Mouse (Mus musculus) E14TG2a.4 (cell line): ENCODE measurements at regions not wholly inside any gene's neighbourhood (a gene's known extent, or its start where the extent isn't known, plus 50 kb on each side); places are given as distances from the start of the nearest gene placed in this dataset.

Experiments used
- H3K27me3 ChIP-seq: 2 replicates; pipeline ENCODE4 v1.6.1; 2014; ENCODE audit warnings: low read length, control low read depth; ENCODE audit not compliant: insufficient read depth
- H3K36me3 ChIP-seq: 2 replicates; pipeline ENCODE4 v1.6.1; 2014; ENCODE audit warnings: low read length, control low read depth; ENCODE audit not compliant: insufficient read depth
- H3K4me1 ChIP-seq: replicated peaks from 2 replicates; pipeline ENCODE4 v1.6.1; 2014; ENCODE audit warnings: low read depth, low read length, control low read depth
- H3K4me3 ChIP-seq: replicated peaks from 2 replicates; pipeline ENCODE4 v1.5.1; 2014; ENCODE audit warnings: mild to moderate bottlenecking, low read length
- H3K9me3 ChIP-seq: 2 replicates; pipeline ENCODE4 v1.6.1; 2014; ENCODE audit warnings: low read length, control low read depth
- CTCF ChIP-seq: conservative IDR thresholded peaks from 2 replicates; pipeline ENCODE4 v1.5.1; 2014; ENCODE audit warnings: low read length
- NANOG ChIP-seq: IDR thresholded peaks from 2 replicates; pipeline ENCODE4 v1.6.1; 2014; ENCODE audit warnings: borderline replicate concordance, low read length, mixed read lengths
- POU5F1 ChIP-seq: IDR thresholded peaks from 2 replicates; pipeline ENCODE4 v1.6.1; 2014; ENCODE audit warnings: low read length, borderline replicate concordance

DNA sequence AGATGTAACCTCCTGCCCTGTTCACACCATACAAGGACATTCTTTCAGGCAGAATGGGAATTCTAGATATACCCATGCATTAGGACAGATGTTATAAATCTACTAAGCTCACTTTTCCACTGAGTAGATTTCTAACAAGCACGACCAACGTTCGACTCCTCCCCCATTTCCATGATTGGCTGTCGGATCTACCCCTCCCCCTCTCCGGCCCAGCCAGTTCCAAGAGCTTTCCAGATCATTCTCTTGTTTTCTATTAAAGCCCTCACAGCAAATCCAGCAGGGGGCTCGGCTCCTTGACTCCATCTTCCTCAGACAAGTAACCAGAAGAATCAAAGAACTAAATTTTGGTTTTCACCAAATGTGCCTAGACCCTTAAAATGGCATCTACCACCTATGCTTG lies 146.5 kb upstream of the Plxnc1 start:
- no peaks in the 10 kb centered on the region for H3K9me3 ChIP-seq
- H3K4me3 ChIP-seq = no peak overlapping the region
- H3K4me1 ChIP-seq = peaks cover 38% of the 10 kb centered on the region
- no peak for TF ChIP-seq NANOG
- TF ChIP-seq CTCF = no peak
- no peak for TF ChIP-seq POU5F1
- peaks cover 10% of the 10 kb centered on the region; the same call in 1 of the 2 replicates for H3K27me3 ChIP-seq
- no peaks in the 10 kb centered on the region for H3K36me3 ChIP-seq

GRCm38 (mm10) chr10:95090641-95091040 lies 146.0 kb upstream of the Plxnc1 start:
- TF ChIP-seq POU5F1 (no peak), CTCF (no peak), NANOG (no peak)
- no peaks in the 10 kb centered on the region for H3K9me3 ChIP-seq
- peaks cover 38% of the 10 kb centered on the region for H3K4me1 ChIP-seq
- no peaks in the 10 kb centered on the region for H3K36me3 ChIP-seq
- peaks cover 15% of the 10 kb centered on the region; the same call in 1 of the 2 replicates for H3K27me3 ChIP-seq
- no peak overlapping the region for H3K4me3 ChIP-seq

DNA sequence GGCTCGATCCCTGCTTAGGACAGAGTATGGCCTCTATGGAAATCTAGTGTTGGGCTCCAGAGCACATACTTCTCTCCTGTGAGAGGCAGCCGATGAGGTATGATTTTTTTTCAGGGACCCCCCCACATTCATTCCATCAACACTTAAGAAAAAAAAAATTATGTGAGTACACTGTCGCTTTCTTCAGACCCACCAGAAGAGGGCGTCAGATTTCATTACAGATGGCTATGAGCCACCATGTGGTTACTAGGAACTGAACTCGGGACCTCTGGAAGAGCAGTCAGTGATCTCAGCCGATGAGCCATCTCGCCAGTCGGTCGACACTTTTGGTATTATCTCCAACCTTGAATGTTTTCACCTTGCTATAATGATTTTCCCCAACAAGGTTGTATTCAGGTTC lies 145.4 kb upstream of the Plxnc1 start:
- Histone ChIP-seq H3K4me3 (no peak overlapping the region), H3K27me3 (peaks cover 19% of the 10 kb centered on the region), H3K36me3 (no peaks in the 10 kb centered on the region), H3K4me1 (peaks cover 32% of the 10 kb centered on the region), H3K9me3 (no peaks in the 10 kb centered on the region)
- peak; percentile 23; the same call in 1 of the 2 replicates for TF ChIP-seq CTCF
- TF ChIP-seq NANOG = no peak
- TF ChIP-seq POU5F1 = no peak

DNA sequence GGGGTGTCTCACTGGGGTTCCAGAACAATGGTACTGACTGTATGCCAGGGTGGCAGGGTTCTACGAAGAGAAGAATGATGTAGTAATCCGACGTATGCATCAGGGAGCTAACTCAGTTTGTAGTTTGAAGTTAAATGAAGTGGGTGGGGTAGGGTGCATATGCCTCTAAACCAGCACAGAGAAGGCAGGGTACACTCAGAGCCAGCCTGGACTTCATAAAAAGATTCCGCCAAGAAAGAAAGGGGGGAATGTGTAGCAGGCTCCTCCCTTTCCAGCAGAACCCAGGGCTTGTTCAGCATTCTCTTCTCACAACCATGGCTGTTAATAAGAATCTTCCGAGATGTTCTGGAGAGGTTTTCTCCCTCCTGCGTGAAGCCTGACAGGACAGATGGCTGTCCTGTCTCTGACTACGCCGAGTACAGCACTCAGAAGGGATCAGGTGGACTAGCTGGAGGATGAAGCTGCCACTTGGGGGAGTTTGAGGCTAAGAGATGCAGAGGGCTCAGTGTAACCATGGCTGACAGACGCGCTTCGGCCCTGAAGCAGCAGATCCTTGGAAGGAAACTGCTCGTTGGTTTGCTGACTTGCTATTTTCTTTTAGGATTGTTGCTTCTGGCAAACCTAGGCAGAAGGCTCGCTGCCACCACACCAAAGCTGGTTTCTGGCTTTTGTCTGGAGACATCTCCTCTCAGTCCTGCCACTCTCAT lies 143.4 kb upstream of the Plxnc1 start:
- Histone ChIP-seq H3K4me3 (peak overlapping the region; percentile 39; the same call in 1 of the 2 replicates), H3K36me3 (no peaks in the 10 kb centered on the region)
- TF ChIP-seq CTCF = no peak
- TF ChIP-seq NANOG = no peak
- no peak for TF ChIP-seq POU5F1

GRCm38 (mm10) chr10:95086755-95087154 lies 142.1 kb upstream of the Plxnc1 start:
- Histone ChIP-seq H3K9me3 (no peaks in the 10 kb centered on the region), H3K4me1 (peaks cover 11% of the 10 kb centered on the region), H3K27me3 (peaks cover 25% of the 10 kb centered on the region), H3K36me3 (no peaks in the 10 kb centered on the region), H3K4me3 (no peak overlapping the region)
- TF ChIP-seq NANOG (no peak), POU5F1 (no peak), CTCF (no peak)

More for the DNA sequence above, 143.4 kb upstream of the Plxnc1 start:
- Histone ChIP-seq H3K4me1 (peaks cover 15% of the 10 kb centered on the region), H3K27me3 (peaks cover 25% of the 10 kb centered on the region), H3K9me3 (no peaks in the 10 kb centered on the region)

- Histone ChIP-seq H3K4me3 (no peak overlapping the region), H3K4me1 (peaks cover 11% of the 10 kb centered on the region), H3K27me3 (peaks cover 25% of the 10 kb centered on the region), H3K36me3 (no peaks in the 10 kb centered on the region), H3K9me3 (no peaks in the 10 kb centered on the region)
- no peak for TF ChIP-seq POU5F1
- TF ChIP-seq NANOG = no peak
- TF ChIP-seq CTCF = no peak
Measured at GRCm38 (mm10) chr10:95085688-95086268, 141.1 kb upstream of the Plxnc1 start.

- peaks cover 5% of the 10 kb centered on the region; the same call in 1 of the 2 replicates for H3K9me3 ChIP-seq
- H3K27me3 ChIP-seq = peaks cover 19% of the 10 kb centered on the region
- no peaks in the 10 kb centered on the region for H3K36me3 ChIP-seq
- H3K4me1 ChIP-seq = peaks cover 11% of the 10 kb centered on the region
- no peak overlapping the region for H3K4me3 ChIP-seq
- TF ChIP-seq POU5F1 = no peak
- no peak for TF ChIP-seq NANOG
- TF ChIP-seq CTCF = no peak
Measured at GRCm38 (mm10) chr10:95083341-95084148, 138.9 kb upstream of the Plxnc1 start.

GRCm38 (mm10) chr10:95082634-95083033 lies 138.0 kb upstream of the Plxnc1 start:
- Histone ChIP-seq H3K27me3 (peaks cover 19% of the 10 kb centered on the region), H3K36me3 (no peaks in the 10 kb centered on the region), H3K4me1 (peaks cover 2% of the 10 kb centered on the region), H3K9me3 (peaks cover 5% of the 10 kb centered on the region; the same call in 1 of the 2 replicates), H3K4me3 (no peak overlapping the region)
- TF ChIP-seq CTCF = no peak
- TF ChIP-seq NANOG = no peak
- no peak for TF ChIP-seq POU5F1

- TF ChIP-seq NANOG = no peak
- TF ChIP-seq POU5F1 = no peak
- no peak for TF ChIP-seq CTCF
- Histone ChIP-seq H3K9me3 (peaks cover 5% of the 10 kb centered on the region; the same call in 1 of the 2 replicates), H3K4me3 (no peak overlapping the region), H3K36me3 (no peaks in the 10 kb centered on the region), H3K27me3 (peaks cover 7% of the 10 kb centered on the region; the same call in 1 of the 2 replicates), H3K4me1 (peaks cover 11% of the 10 kb centered on the region)
Measured at GRCm38 (mm10) chr10:95079979-95080378, 135.3 kb upstream of the Plxnc1 start.
